Mouse (Mus musculus) gastrocnemius, postnatal 25 days (tissue): ENCODE results near the gene Gm20388. TPM values are rescaled to one million over a fixed set of nuclear protein-coding genes. Genes with fewer than 3 reads are reported as not detected.

Experiments
- DNase-seq: peaks from one replicate; pipeline ENCODE4 v3.0.0; 2022
- total RNA-seq, 2 experiments: library from RNA; stranded (reverse); gene quantifications; 1 replicate in 1 of 2; 2 replicates in 1 of 2; pipeline ENCODE4 v1.2.3; 2021

The Gm20388 gene
- total RNA-seq, 2 experiments from 2014 or later, result 6.7 TPM; not detected in 1

DNA sequence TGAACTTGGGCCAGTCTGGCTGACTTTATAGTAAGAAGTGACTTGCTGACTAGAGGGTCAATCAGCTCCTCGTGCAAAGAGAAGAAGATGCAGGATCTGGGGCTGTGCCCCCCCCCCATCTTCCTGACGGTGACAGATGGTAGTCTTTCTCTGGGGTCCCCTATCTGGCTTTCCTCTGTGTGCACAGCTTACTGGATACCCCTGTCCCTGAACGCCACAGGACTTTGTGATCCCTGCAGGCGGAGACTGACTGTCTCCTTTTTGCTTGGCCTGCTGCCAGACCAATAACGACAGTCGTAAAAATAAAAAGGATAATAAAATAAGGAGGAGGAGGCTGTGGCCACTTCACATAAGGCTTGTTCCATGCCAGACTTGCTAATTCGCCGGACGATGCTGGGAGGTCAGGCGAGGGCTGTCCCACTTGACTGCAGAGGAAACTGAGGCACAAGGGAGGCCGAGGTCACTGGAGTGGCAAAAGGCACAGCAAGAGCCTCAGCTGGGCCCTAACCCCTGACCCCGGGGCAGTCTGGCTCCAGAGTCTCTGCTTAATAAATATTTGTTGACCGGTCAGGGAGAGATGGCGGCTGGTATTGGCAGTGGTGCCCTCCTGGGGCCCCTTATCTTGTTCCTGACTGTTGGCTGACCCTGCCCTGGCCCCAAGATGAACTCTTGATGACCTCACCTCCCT, 581.7 kb downstream of the Gm20388 start:
- DNase-seq, result no peak

DNA sequence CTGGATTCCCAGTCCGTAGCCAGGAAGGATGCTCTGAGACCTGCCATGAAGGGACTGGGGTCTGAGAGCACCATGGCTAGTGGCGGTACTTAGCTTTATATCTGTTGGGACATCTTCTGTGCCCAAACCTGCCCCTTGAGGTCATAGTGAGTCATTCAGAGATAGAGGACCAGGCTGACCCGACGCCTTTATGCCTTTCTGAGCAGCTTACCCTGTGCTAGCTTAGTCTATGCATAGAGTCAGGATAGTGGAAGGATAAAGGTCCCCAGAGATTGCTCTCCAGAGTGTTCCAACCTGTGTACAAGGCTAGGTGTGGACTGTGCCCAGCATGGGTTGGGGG, 582.2 kb downstream of the Gm20388 start:
- no peak for DNase-seq

DNA sequence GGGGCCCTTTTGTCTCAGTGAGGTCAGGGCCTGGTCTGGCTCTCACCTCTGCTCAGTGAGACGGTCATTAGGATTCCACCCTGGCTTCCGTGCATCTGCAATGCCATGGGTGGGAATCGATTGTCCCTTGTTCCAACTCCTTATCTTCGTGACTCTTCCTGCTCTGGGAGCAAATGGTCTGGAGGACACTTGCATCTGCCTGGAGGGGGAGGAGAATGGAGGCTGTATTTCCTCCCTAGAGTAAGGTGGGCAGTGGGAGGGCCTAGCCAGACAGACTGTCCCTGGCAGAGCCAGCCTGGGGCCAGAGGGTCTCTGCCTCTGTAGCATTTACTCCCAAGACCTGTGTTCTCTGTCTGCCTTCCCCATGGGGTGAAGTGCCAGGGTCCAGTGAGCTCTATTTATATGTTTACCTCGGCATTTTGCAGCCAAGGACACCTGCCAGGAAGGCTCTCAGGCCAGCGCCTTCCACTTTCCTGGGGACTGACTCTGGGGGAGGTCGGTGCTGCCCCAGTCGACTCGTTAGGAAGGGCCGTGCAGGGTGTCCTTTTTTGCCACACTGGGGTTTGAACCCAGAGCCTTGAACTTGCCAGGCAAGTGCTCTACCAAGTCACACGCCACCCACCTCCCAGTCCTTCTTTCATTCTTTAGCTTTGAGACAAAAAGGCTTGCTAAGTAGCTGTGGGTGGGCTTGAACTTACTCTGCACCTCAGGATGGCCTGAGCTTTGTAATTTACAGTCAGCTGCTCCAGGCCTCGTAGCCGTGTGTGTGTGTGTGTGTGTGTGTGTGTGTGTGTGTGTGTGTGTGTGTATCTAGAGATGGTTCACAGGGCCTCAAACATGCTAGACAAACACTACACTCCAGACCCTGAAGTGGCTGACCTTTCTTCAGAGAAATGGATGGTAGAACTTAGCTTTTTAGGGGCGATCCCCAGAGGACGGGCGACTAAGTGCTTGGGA, 583.1 kb downstream of the Gm20388 start:
- DNase-seq, result no peak

DNA sequence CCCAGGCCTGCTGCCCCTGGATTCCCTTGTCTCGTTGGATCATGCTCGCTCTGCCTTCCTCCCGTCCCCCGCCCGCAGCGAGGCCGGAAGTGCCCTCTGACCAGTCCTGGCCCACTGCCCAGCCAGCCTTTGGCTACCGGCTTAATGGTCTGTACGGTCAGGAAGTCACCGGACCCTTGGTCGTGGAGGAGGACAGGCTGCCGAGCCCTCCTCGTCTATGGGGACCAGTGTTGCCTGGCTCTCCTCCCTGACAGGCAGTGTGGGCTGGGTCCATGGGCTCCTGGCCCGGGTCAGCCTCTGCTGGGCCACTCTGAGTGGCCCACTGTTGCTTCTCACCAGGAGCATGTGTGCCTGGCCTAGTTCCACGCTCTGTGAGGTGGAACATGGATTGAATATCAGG, 584.3 kb downstream of the Gm20388 start:
- DNase-seq, result peak; percentile 81

DNA sequence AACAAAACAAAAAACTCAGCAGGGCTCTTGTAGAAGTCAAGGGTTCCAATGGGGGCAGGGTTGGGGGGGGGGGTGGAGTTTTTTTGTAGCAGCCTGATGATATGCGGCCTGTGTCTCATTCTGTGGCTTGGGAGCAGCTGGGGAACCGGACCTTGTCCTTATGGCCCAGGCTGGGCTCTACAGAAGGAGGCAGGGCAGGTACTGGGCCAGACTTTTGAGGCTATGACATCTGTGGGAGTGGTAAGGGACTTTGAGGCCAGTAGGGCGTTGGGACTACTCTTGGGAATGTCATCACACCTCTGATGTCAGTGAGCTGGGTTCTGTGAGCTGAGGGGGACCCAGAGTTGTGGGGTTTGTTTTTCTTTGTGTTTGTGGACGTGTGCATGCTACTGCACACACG, 584.8 kb downstream of the Gm20388 start:
- no peak for DNase-seq

DNA sequence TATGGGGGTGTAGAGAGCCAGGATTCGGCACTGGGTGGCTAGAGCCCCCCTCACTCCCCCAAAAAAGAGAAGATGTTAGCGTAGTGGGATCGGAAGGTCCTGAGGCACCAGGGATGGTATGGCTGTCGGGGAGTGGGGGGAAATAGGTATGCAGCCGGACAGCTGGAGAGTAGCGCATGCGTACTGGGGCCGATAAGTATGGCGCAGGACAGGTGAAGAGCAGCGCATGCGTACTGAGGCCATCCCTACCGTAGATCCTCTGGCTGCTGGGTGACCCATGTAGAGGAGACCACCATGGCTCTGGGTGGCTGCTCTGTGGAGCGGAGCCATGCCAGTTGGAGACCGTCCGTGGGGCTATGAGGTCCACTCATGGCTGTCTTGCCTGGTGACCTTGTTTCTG, 585.8 kb downstream of the Gm20388 start:
- DNase-seq, result no peak

DNA sequence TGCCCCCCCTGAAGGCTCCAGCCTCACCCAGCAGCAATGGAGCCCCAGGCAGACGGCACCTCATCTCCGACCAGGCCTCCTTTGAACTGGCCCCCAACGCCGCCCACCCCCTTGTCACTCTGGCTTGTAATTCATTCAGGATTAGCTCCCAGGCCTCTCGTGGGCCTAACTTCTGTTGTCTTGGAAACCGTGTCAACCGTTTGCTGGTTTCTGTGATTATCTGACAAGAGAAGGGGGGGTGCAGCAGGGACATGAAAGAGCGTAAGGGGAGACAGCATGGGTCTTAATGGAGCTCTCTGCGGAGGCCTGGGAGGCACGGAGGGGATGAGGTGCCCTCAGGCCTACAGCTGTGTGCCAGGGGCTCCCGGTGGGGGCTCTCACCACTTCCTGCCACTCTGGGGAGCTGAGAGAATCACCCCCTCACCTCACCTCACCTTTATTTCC, 586.9 kb downstream of the Gm20388 start:
- no peak for DNase-seq

DNA sequence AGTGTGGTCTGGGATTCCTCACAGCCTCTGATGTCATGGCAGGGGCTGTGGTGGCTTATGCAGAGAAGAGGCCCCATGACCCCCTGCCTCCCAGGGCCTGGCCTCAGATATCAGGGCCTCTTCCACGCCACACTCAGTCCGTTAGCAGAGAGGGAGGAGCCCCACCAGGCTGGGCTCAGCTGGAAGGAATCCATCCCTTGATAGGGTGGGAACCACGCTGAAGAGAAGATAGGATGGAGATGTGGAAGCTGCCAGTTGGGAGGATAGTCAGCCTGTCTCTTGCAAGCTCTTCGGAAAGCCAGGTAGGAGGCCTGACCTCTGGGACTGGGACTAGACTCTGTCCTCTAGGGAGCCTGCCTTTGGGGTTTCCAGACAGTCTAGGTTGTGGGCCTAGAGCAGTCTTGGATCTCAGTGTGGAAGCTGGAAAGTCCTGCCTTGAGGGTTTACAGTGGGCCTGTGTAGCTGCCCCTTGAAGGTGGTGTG, 587.7 kb downstream of the Gm20388 start:
- DNase-seq, result no peak

DNA sequence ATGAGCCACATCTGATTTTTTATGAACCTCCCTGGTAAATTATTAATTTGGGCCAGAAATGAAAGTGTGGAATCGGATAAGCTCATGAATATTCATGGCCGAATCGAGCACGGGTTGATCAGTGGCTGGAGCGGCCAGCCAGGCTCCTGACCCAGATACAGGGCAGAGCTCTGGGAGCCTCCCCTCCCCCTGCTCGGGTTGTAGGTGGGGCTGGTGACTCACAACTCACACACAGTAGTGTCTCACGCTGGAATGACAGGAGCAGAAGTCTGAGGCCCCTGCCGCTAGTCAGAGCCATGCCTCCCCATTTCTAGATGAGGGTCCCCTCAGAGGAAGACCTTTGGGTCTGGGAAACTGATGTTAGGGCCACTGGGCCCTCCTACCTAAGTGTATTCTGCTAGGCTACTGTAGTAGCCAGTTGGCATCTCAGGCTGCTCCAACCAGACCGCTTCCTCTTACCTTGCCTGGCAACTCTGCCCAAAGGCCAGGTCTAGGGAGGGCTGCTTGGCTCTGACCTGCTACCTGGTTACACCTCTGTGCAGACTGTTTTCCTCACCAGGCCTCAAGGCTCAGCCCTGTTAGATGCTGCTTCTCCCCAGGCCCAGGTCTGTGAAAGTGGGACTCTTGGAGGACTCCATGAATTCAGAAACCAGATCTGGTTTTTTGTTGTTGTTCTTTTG, 588.4 kb downstream of the Gm20388 start:
- DNase-seq, result peak; percentile 82

DNA sequence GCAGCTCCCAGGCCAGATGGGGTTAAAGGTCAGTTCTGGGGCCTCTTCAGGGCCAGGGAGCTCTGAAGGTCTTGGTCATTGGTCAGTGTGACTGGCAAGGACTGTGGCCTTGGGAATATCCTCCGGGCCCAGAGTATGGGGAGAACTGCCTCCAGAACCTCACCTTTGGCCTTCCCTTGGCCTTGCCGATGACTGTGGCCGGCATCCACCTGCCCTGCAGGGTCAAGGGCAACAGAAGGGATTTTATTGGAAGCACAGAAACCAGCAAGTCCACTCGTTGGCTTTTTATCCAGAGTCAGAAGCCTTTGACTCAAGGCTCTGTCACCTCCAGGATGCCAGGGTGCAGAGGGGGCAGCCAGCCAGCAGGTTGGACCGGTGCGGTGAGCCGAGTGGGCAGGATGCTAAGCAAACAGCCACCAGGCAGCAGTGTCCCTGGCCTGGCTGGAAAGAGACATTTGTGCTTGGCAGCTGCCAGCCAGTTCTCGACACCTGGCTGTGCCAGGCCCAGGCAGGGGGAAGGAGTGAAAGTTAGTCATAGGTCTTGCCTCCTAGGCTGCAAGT, 590.1 kb downstream of the Gm20388 start:
- peak; percentile 64 for DNase-seq

DNA sequence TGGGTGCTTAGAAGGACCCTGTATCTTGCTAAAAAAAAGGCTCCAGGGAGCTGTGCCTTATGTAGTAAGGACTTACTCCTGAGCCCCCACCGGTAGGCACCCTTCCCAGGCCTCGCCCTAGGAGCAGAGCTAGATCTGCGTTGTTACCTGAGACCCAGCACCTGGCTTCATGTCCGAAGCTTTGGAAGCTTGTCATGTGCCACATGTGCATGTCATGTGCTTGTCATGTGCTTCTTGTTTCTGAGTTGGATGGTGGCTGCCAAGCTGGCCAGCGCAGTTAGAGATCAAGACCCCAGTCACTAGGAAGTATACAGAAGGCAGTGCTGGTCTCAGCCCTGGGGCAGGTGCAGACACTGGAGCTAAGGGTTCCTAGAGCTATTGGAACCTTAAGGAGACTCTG, 590.8 kb downstream of the Gm20388 start:
- DNase-seq, result no peak

DNA sequence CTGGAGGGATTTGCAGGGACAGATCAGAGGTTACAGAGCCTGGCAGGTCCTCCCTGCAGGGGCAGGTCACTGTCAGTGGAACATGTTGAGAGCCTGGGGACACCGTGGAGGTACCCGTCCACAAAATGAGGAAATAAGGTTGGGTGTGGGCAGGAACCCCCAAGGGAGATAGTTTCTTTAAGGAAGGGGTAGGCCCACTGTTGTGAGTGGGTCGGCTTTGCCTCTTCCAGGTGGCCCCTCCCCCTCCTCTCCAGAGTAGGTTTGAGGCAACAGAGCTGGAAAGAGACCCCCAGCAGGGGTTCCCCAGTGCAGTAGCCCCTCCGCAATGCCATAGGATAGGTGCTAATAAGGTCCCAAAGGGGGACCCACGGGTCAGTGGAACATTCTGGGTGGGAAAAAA, 591.8 kb downstream of the Gm20388 start:
- no peak for DNase-seq

DNA sequence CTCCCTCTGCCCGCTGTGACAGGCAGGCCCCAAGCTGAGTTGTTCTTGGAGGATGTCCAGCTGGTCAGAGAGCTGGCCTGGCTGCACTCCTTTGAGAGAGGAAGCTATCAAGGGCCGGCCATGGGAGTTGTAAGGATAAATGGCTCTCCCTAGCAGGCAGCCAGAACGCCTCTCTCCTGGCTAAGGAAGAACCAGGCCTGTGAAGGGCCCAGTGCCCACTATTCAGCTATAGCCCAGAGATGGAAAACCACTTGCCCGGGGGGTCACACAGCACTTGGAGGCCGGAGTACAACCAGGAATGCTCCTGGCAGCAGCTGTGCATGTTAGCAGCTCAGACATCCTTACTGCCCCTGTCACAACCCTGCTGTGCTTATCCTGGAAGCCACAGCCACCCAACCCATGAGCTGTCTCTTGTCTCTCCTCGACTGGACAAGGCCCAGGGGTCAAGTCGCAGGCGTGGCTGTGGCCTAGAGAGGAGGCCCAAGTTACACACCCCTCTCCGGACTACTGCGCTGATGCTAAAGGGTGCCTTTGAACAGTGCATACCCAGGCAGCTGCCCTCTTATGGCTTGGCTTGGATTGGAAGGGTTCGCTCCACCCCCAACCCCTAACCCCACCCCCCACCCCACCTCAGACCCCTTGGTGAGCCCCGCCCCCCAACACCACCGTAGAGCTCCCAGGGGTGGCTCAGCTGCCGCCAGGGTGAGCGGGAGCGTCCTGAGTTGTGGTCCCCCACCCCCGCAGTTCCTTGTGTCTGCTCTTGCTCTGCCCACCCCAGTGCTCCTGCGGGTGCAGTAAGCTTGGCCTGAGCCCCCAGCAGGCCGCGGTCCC, 593.8 kb downstream of the Gm20388 start:
- peak; percentile 75 for DNase-seq

DNA sequence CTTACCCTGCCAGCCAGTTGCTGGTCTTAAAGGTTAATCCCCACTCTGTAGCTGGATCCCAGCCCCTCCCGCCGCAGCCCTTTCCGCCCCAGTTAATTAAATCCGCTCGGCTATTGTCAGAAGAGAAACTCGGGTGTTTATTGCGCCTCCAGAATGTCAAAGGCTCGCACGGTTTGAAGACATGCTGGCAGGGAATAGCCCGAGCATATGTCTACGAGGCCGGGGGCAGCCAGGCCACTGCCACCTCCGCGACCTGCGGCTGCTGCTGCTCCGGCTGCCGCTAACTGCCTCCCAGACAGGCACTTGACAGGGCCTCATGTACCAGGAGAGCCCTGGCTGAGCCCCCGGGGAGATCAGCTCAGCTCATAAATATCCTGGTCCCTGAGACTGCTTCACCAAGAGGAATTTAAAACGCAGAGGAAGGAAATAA, 594.5 kb downstream of the Gm20388 start:
- DNase-seq, result no peak

DNA sequence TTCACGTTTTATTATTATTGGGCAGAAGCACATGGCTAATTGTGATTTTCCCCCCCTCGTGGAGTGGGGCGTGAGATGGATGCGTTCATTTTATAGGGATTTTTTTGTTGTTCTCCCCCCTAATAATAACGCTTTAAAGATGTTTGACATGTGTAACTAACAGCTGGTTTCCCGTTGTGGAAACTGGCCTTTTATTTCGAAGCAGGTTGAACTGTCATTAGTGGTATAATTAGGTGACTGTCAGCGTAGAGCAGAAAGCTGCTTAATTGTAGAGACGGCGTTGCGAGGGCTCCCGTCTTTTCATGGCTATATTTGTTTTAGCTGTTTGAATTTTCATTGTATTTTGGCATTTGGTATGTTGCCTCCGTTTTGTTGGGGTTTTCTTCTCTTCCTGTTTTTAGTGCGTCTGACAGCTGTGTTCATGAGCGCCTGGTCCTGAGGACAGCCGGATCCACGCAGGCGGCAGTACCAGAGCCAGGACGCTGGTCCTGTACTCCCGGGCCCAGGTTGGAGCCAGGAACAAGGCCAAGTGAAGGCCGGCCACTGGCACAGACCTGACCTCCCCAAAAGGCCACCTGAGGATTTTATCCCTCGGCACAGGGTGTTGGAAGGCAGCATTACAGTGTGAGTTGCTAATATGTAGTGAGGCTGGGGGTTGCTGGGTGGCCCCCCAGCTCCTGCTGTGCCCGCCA, 595.1 kb downstream of the Gm20388 start:
- no peak for DNase-seq

DNA sequence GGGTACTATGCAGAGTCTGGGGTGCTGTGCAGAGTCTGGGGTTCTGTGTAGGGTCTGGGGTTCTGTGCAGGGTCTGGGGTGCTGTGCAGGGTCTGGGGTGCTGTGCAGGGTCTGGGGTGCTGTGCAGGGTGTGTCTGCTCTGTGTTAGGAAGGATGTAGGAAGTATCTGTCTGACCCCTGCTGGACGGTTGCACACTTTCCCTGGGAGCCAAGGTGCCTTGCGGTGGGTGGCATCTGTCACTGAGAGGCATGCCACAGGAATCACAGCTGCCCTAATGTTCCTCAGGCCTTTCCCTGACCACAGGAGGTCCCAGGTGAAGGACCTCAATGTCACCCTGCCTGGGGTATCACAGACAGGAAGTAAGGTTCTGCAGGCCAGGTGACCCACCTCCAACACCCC, 595.9 kb downstream of the Gm20388 start:
- no peak for DNase-seq

DNA sequence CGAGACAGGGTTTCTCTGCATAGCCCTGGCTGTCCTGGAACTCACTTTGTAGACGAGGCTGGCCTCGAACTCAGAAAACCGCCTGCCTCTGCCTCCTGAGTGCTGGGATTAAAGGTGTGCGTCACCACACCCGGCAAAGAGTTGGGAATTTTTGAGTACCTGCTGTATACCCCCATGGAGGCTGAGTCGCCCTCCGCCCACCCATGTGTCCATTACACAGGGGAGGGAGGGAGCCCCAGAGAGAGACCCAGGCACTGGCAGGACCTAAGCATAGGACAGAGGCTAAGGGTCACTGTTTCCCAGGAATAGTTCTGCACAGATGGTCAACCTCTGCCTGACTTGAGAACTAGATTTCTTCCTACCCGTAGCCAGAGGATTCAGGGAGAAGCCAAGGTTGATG, 596.6 kb downstream of the Gm20388 start:
- DNase-seq, result no peak

DNA sequence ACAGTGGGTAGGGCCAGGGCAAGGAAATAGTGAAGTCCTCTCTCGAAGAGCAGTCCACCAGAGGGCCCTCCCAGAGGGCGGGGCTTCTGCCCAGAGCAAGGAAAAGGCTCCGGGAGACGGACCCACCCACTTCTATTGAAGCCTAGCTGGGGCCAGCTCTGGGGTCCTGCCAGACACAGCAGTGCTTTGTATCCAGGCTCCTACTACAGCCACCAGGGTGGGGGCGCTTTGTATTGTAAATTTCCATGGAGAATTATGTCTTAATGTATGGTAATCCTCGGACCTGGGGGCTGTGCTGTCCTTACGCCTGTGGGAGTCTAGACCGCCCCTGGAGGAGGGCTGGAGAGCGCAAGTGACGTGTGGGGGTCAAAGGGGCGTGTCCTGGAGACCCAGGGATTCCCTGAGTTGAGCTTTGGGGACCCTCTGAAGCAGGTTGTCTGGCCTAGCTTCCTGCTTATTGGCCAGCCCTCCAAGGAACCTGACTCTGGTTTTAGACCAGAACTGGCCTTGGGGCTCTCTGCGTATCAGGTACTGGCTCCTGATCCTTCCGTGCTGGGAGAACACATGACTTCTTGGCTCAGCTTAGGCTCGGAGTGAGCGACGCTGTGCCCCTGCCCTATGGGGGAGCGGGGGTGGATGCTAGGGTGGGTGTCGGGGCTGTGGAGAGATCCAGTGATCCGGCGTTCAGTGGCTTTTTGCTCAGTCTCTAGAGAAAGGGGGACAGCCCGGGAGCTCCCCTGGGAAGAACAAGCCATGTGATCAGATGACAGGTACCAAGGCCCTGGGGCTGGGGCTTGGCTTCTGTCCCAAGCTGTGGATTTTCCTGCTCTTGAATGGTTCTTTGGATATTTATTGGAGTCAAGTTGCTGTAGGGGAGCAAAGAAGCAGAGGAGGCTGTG, 598.7 kb downstream of the Gm20388 start:
- DNase-seq, result no peak

DNA sequence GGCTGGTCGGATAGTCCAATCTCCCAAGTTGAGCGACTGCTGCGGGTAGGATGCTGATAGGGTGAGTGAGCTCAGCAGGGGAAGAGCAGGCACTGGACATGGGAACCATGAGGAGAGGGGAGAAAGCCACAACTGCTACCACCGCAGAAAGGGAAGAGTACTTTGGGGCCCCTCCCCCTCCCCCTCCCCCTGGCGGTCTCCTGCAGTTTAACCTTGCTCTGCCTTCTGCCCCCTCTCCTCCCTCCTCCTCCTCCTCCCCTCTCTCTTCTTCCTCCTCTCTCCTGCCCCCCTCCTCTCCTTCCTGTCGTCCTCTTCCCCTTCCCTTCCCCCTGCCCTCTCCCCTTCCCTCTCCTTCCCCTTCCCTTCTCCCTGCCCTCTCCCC, 599.4 kb downstream of the Gm20388 start:
- no peak for DNase-seq
